Mouse (Mus musculus) kidney, adult 2 months (tissue): Measurements from ENCODE around the gene Ccdc194.

Experiments used
- CTCF ChIP-seq: fragments of 200-500 bp; conservative IDR thresholded peaks from 2 replicates; pipeline ENCODE4 v1.5.1; 2011; ENCODE audit warnings: low read depth, mild to moderate bottlenecking, control low read depth, low read length, moderate library complexity, mixed read lengths; ENCODE audit not compliant: insufficient read depth, insufficient read length
- POLR2A ChIP-seq: fragments of 200-500 bp; IDR thresholded peaks from one replicate; pipeline ENCODE4 v1.6.1; 2011; ENCODE audit warnings: low read depth, low read length, control low read depth

GRCm38 (mm10) chr8:71554644-71555043, 29.1 kb upstream of the Ccdc194 start:
- TF ChIP-seq POLR2A, result no peak
- TF ChIP-seq CTCF, result no peak
